Mouse (Mus musculus): ENCODE data around the gene Szt2. TPM values are rescaled to one million over a fixed set of nuclear protein-coding genes. Genes with fewer than 3 reads are reported as not detected.
A peak's percentile ranks its signal among the peaks of the same experiment; 100 is the strongest.

The Szt2 gene
- total RNA-seq, 2 experiments from 2014 or later: 5.6 to 7.1 TPM

GRCm38 (mm10) chr4:118361451-118361850 is 47.6 kb downstream of the Szt2 start:
- intact Hi-C loops (cut with DNase I; ENCODE audit: low total_unique reads): no loop called here
- DNase-seq: no peak

GRCm38 (mm10) chr4:118359896-118360720 is 49.0 kb downstream of the Szt2 start:
- intact Hi-C loops (cut with DNase I; ENCODE audit: low total_unique reads): no loop called here

GRCm38 (mm10) chr4:118359211-118359895 is 49.7 kb downstream of the Szt2 start:
- intact Hi-C loops (cut with DNase I; ENCODE audit: low total_unique reads): no loop called here
- DNase-seq: no peak

More at GRCm38 (mm10) chr4:118359896-118360720, 49.0 kb downstream of the Szt2 start:
- DNase-seq: peak; percentile 72

- no peak for DNase-seq
- intact Hi-C loops (cut with DNase I; ENCODE audit: low total_unique reads): no loop called here
Observed at GRCm38 (mm10) chr4:118358159-118358895, 50.7 kb downstream of the Szt2 start.

- DNase-seq: no peak
- intact Hi-C loops (cut with DNase I; ENCODE audit: low total_unique reads): no loop called here
Observed at GRCm38 (mm10) chr4:118357504-118357903, 51.6 kb downstream of the Szt2 start.

- intact Hi-C loops (cut with DNase I; ENCODE audit: low total_unique reads): no loop called here
- no peak for DNase-seq
Observed at GRCm38 (mm10) chr4:118356738-118357137, 52.3 kb downstream of the Szt2 start.

- intact Hi-C loops (cut with DNase I; ENCODE audit: low total_unique reads): no loop called here
- no peak for DNase-seq
Observed at GRCm38 (mm10) chr4:118354289-118354688, 54.8 kb downstream of the Szt2 start.

- intact Hi-C loops (cut with DNase I; ENCODE audit: low total_unique reads): no loop called here
- DNase-seq: no peak
Observed at GRCm38 (mm10) chr4:118353689-118354088, 55.4 kb downstream of the Szt2 start.

- no peak for DNase-seq
- intact Hi-C loops (cut with DNase I; ENCODE audit: low total_unique reads): no loop called here
Observed at GRCm38 (mm10) chr4:118351828-118352227, 57.2 kb downstream of the Szt2 start.

- intact Hi-C loops (cut with DNase I; ENCODE audit: low total_unique reads): no loop called here
- DNase-seq: no peak
Observed at GRCm38 (mm10) chr4:118350864-118351263, 58.2 kb downstream of the Szt2 start.

- DNase-seq: no peak
- intact Hi-C loops (cut with DNase I; ENCODE audit: low total_unique reads): no loop called here
Observed at GRCm38 (mm10) chr4:118347529-118348309, 61.4 kb downstream of the Szt2 start.

- intact Hi-C loops (cut with DNase I; ENCODE audit: low total_unique reads): no loop called here
- no peak for DNase-seq
Observed at GRCm38 (mm10) chr4:118341447-118341846, 67.6 kb downstream of the Szt2 start.

- intact Hi-C loops (cut with DNase I; ENCODE audit: low total_unique reads): no loop called here
- peak; percentile 32 for DNase-seq
Observed at GRCm38 (mm10) chr4:118336658-118337057, 72.4 kb downstream of the Szt2 start.

- no peak for DNase-seq
- intact Hi-C loops (cut with DNase I; ENCODE audit: low total_unique reads): no loop called here
Observed at GRCm38 (mm10) chr4:118335991-118336390, 73.1 kb downstream of the Szt2 start.

GRCm38 (mm10) chr4:118331777-118332176 is 77.3 kb downstream of the Szt2 start:
- intact Hi-C loops (cut with DNase I; ENCODE audit: low total_unique reads): no loop called here
- no peak for DNase-seq

- intact Hi-C loops (cut with DNase I; ENCODE audit: low total_unique reads): no loop called here
- no peak for DNase-seq
Observed at GRCm38 (mm10) chr4:118326476-118326875, 82.6 kb downstream of the Szt2 start.

- intact Hi-C loops (cut with DNase I; ENCODE audit: low total_unique reads): no loop called here
- no peak for DNase-seq
Observed at GRCm38 (mm10) chr4:118320636-118321035, 88.4 kb downstream of the Szt2 start.

GRCm38 (mm10) chr4:118319706-118320344 is 89.2 kb downstream of the Szt2 start:
- DNase-seq: no peak
- intact Hi-C loops (cut with DNase I; ENCODE audit: low total_unique reads): no loop called here

GRCm38 (mm10) chr4:118316662-118317061 is 92.4 kb downstream of the Szt2 start:
- intact Hi-C loops (cut with DNase I; ENCODE audit: low total_unique reads): no loop called here
- no peak for DNase-seq
